Mouse (Mus musculus) C2C12 (cell line): Measurements from ENCODE around the gene Rc3h2. TPM values are rescaled to one million over a fixed set of nuclear protein-coding genes. Genes with fewer than 3 reads are reported as not detected.

Source experiments
- H3K27me3 ChIP-seq: one replicate; pipeline ENCODE4 v1.6.1; 2011; ENCODE audit not compliant: control insufficient read depth, insufficient read depth, insufficient read length
- H3K36me3 ChIP-seq: one replicate; pipeline ENCODE4 v1.6.1; 2011; ENCODE audit not compliant: control insufficient read depth, insufficient read depth
- H3K4me3 ChIP-seq: one replicate; pipeline ENCODE4 v1.5.1; 2011; ENCODE audit warnings: mild to moderate bottlenecking, control low read depth; ENCODE audit not compliant: poor library complexity, insufficient read depth, severe bottlenecking
- H3K79me2 ChIP-seq: one replicate; pipeline ENCODE4 v1.6.1; 2011; ENCODE audit not compliant: control insufficient read depth, insufficient read depth
- H3K79me3 ChIP-seq: one replicate; pipeline ENCODE4 v1.6.1; 2011; ENCODE audit warnings: low read depth, control low read depth
- H3ac ChIP-seq: one replicate; pipeline ENCODE3; 2011; ENCODE audit warnings: low read depth; ENCODE audit not compliant: control insufficient read depth, insufficient read length
- CEBPB ChIP-seq: IDR thresholded peaks from one replicate; pipeline ENCODE4 v1.6.1; 2011; ENCODE audit warnings: low read depth, mild to moderate bottlenecking, control low read depth, moderate library complexity
- CTCF ChIP-seq: IDR thresholded peaks from one replicate; pipeline ENCODE4 v1.5.1; 2011; ENCODE audit not compliant: control insufficient read depth, insufficient read depth, insufficient read length
- FOSL1 ChIP-seq: IDR thresholded peaks from one replicate; pipeline ENCODE4 v1.8.0; 2011; ENCODE audit warnings: mild to moderate bottlenecking, low read length; ENCODE audit not compliant: poor library complexity, insufficient read depth, severe bottlenecking
- MAX ChIP-seq: IDR thresholded peaks from one replicate; pipeline ENCODE4 v1.6.1; 2011; ENCODE audit warnings: mild to moderate bottlenecking, control low read depth
- MYOD1 ChIP-seq: IDR thresholded peaks from one replicate; pipeline ENCODE4 v1.6.1; 2011; ENCODE audit warnings: low read depth; ENCODE audit not compliant: control insufficient read depth, insufficient read length
- MYOG ChIP-seq: IDR thresholded peaks from one replicate; pipeline ENCODE4 v1.6.1; 2011; ENCODE audit not compliant: control insufficient read depth, insufficient read length; ENCODE audit errors: extremely low read depth
- USF1 ChIP-seq: IDR thresholded peaks from one replicate; pipeline ENCODE4 v1.6.1; 2011; ENCODE audit warnings: low read depth, mild to moderate bottlenecking, control low read depth, moderate library complexity
- polyA plus RNA-seq: library from polyadenylated mRNA; unstranded; fragments of >200 nt; fragmentation: generic; extraction: Trizol; gene quantifications from one replicate; pipeline ENCODE4 v1.2.1, GENCODE M21; 2012; ENCODE audit warnings: missing spikeins

Gene Rc3h2
- polyA plus RNA-seq, 1 experiment = 4.2 TPM

GRCm38 (mm10) chr2:37358633-37359540, 63.8 kb downstream of the Rc3h2 start, which contains the start of gene Pdcl:
Gene Pdcl, minus strand, starts transcription at chr2:37359332.
- Histone ChIP-seq H3K4me3 (peak within 1 kb of the TSS; percentile 62), H3K36me3 (peaks cover 34% of the 10 kb centered on the region), H3K79me2 (peaks cover 20% of the 10 kb centered on the region), H3K79me3 (peaks cover 12% of the 10 kb centered on the region), H3K27me3 (no peaks in the 10 kb centered on the region), H3ac (peak within 1 kb of the TSS; percentile 83)
- TF ChIP-seq MYOD1 (no peak), USF1 (no peak), MAX (no peak), CEBPB (no peak), FOSL1 (no peak), CTCF (no peak), MYOG (no peak)

- Histone ChIP-seq H3ac (no peak overlapping the region), H3K4me3 (no peak overlapping the region), H3K27me3 (no peaks in the 10 kb centered on the region), H3K79me3 (peaks cover 12% of the 10 kb centered on the region), H3K79me2 (peaks cover 20% of the 10 kb centered on the region), H3K36me3 (peaks cover 66% of the 10 kb centered on the region)
- TF ChIP-seq USF1 = no peak
Measured at GRCm38 (mm10) chr2:37355571-37355970, 67.1 kb downstream of the Rc3h2 start.

GRCm38 (mm10) chr2:37351671-37352070, 71.0 kb downstream of the Rc3h2 start:
- H3ac ChIP-seq = no peak overlapping the region
- no peak for TF ChIP-seq MYOD1
- TF ChIP-seq USF1 = no peak
- no peak for TF ChIP-seq FOSL1
- no peak for TF ChIP-seq MAX
- TF ChIP-seq CEBPB = no peak
- no peak for TF ChIP-seq CTCF
- TF ChIP-seq MYOG = no peak
- H3K79me2 ChIP-seq = peaks cover 2% of the 10 kb centered on the region
- H3K4me3 ChIP-seq = no peak overlapping the region
- no peaks in the 10 kb centered on the region for H3K79me3 ChIP-seq
- H3K36me3 ChIP-seq = peaks cover 76% of the 10 kb centered on the region
- no peaks in the 10 kb centered on the region for H3K27me3 ChIP-seq

- H3K79me3 ChIP-seq = no peaks in the 10 kb centered on the region
- TF ChIP-seq MAX (no peak), CTCF (peak; percentile 25)
- no peaks in the 10 kb centered on the region for H3K36me3 ChIP-seq
- no peak overlapping the region for H3K4me3 ChIP-seq
- no peak overlapping the region for H3ac ChIP-seq
- no peaks in the 10 kb centered on the region for H3K27me3 ChIP-seq
- H3K79me2 ChIP-seq = no peaks in the 10 kb centered on the region
Measured at GRCm38 (mm10) chr2:37338497-37339187, 84.1 kb downstream of the Rc3h2 start.

GRCm38 (mm10) chr2:37333321-37333720, 89.4 kb downstream of the Rc3h2 start:
- H3ac ChIP-seq = no peak overlapping the region
- H3K36me3 ChIP-seq = no peaks in the 10 kb centered on the region
- no peaks in the 10 kb centered on the region for H3K79me2 ChIP-seq
- no peaks in the 10 kb centered on the region for H3K27me3 ChIP-seq
- no peak overlapping the region for H3K4me3 ChIP-seq
- H3K79me3 ChIP-seq = no peaks in the 10 kb centered on the region
- TF ChIP-seq FOSL1 (no peak), USF1 (no peak), CTCF (no peak), MAX (no peak), MYOG (no peak), MYOD1 (no peak), CEBPB (no peak)

GRCm38 (mm10) chr2:37326215-37326614, 96.5 kb downstream of the Rc3h2 start, which contains the start of gene Olfr368:
Gene Olfr368, plus strand, starts transcription at chr2:37326515.
- no peaks in the 10 kb centered on the region for H3K79me3 ChIP-seq
- no peaks in the 10 kb centered on the region for H3K36me3 ChIP-seq
- TF ChIP-seq MAX (no peak), FOSL1 (no peak)
- no peaks in the 10 kb centered on the region for H3K27me3 ChIP-seq
- H3K4me3 ChIP-seq = no peak within 1 kb of the TSS
- no peak within 1 kb of the TSS for H3ac ChIP-seq
- H3K79me2 ChIP-seq = no peaks in the 10 kb centered on the region

Other genes starting within 250 kb of the Rc3h2 start
- not detected for gene Olfr365, start 234.7 kb downstream of the Rc3h2 start, polyA plus RNA-seq
- not detected for gene Olfr366, start 211.3 kb downstream of the Rc3h2 start, polyA plus RNA-seq
- not detected for gene Olfr368, start 96.4 kb downstream of the Rc3h2 start, polyA plus RNA-seq
- gene Pdcl, start 63.6 kb downstream of the Rc3h2 start, polyA plus RNA-seq = 9.2 TPM
- 0.98 TPM for gene Zbtb26, start 20.2 kb upstream of the Rc3h2 start, polyA plus RNA-seq
- gene Zbtb6, start 20.3 kb upstream of the Rc3h2 start, polyA plus RNA-seq = 2.5 TPM
- 9.5 TPM for gene Rabgap1, start 20.4 kb upstream of the Rc3h2 start, polyA plus RNA-seq
- gene Gpr21, start 93.4 kb upstream of the Rc3h2 start, polyA plus RNA-seq = 0.02 TPM